Mouse (Mus musculus): ENCODE data around the gene Coq8a. TPM values are rescaled to one million over a fixed set of nuclear protein-coding genes. Genes with fewer than 3 reads are reported as not detected.

The Coq8a gene
- polyA plus RNA-seq, 1 experiment from 2014 or later: 10.4 TPM

DNA sequence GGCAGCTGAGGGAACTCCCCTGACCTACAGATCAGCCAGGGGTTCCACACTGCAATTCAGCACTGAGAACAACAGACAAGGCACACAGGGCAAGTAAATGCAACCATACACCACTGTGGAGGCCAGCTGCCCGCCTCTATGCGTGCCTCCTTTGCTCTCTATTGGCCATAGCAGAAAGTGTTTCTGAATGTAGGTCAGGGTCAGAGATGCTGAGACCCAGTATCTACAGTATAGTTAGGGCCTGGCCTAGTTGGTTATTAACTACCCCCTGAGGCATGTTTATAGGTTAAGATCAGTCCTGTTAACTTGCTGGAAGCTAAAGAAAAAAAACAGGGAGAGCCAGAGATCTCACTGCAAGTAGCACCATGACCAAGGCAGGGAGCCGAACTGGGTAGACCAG lies 16.7 kb downstream of the Coq8a start:
- Histone ChIP-seq H3K36me3 (ENCODE audit: control insufficient read depth, insufficient read depth, low read length) (no peaks in the 10 kb centered on the region), H3K9me3 (ENCODE audit: control insufficient read depth, low read length) (no peaks in the 10 kb centered on the region), H3K27ac (ENCODE audit: low read depth, low read length) (no peak overlapping the region), H3K4me1 (ENCODE audit: control insufficient read depth, insufficient read depth, low read length) (no peaks in the 10 kb centered on the region), H3K4me3 (ENCODE audit: low read length) (no peak overlapping the region), H3K4me2 (replicated peaks; ENCODE audit: low read depth, low read length) (no peak overlapping the region), H3K9ac (ENCODE audit: low read depth, low read length) (no peak overlapping the region), H3K27me3 (ENCODE audit: control insufficient read depth, insufficient read depth, low read length) (no peaks in the 10 kb centered on the region)
- no peak for ATAC-seq (ENCODE audit: low FRiP score, low TSS enrichment)
- WGBS: 65% methylated on average over 3 of the region's 3 CpGs

DNA sequence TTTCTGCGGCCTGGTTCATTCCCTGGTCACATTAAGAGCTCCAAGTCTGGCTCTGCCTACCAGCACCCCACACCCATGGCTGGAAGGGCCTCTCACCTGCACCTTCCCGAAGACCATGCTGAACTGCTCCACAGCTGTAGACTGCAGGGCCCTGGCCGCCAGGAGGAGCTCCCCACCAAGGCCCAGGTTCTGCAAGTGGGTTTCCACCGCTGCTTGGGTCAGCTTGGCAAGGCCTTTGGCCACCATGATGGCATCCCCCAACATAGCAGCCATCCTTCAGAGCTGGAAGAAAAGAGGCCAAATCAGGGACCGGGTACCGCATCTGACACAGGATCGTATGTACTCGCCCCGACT lies 17.5 kb downstream of the Coq8a start:
- H3K36me3 ChIP-seq (ENCODE audit: control insufficient read depth, insufficient read depth, low read length): no peaks in the 10 kb centered on the region
- H3K4me3 ChIP-seq (ENCODE audit: low read length): no peak overlapping the region
- ATAC-seq (ENCODE audit: low FRiP score, low TSS enrichment): no peak
- no peak overlapping the region for H3K27ac ChIP-seq (ENCODE audit: low read depth, low read length)
- 89% methylated on average over 9 of the region's 9 CpGs for WGBS
- H3K4me1 ChIP-seq (ENCODE audit: control insufficient read depth, insufficient read depth, low read length): no peaks in the 10 kb centered on the region
- no peaks in the 10 kb centered on the region for H3K9me3 ChIP-seq (ENCODE audit: control insufficient read depth, low read length)
- no peak overlapping the region for H3K4me2 ChIP-seq (replicated peaks; ENCODE audit: low read depth, low read length)
- H3K9ac ChIP-seq (ENCODE audit: low read depth, low read length): no peak overlapping the region
- no peaks in the 10 kb centered on the region for H3K27me3 ChIP-seq (ENCODE audit: control insufficient read depth, insufficient read depth, low read length)

DNA sequence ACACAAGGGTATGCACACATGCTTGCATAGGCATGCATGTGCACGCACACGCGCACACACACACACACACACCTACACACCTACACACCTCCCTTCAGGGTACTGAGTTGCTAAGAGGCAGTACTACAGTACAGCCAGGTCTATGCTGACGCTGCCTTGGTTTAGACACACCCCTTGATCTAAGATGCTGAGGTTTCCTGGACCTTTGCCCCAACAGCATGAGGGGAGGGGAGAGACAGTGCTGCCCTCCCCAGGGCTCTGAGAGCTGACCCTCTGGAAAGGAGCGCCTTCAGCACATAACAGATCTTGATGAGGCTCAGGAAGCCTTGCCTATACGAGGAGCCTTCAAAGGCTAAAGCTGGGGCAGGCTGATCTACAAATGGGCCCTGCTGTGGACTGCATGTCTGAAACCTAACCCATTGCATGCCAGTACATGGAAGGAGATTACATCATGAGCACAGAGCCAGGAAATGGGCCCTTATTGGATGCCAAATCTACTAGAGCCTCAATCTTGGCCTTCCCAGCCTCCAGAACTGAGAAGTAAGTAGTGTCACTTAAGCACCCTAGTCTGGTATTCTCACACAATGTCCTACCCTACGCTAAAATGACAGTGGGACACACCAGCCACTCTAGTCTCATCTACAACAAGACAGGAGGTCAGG lies 18.0 kb downstream of the Coq8a start:
- WGBS: 80% methylated on average over 7 of the region's 7 CpGs
- Histone ChIP-seq H3K27ac (ENCODE audit: low read depth, low read length) (no peak overlapping the region), H3K4me2 (replicated peaks; ENCODE audit: low read depth, low read length) (no peak overlapping the region), H3K4me3 (ENCODE audit: low read length) (no peak overlapping the region), H3K27me3 (ENCODE audit: control insufficient read depth, insufficient read depth, low read length) (no peaks in the 10 kb centered on the region), H3K9ac (ENCODE audit: low read depth, low read length) (no peak overlapping the region), H3K36me3 (ENCODE audit: control insufficient read depth, insufficient read depth, low read length) (no peaks in the 10 kb centered on the region), H3K9me3 (ENCODE audit: control insufficient read depth, low read length) (no peaks in the 10 kb centered on the region), H3K4me1 (ENCODE audit: control insufficient read depth, insufficient read depth, low read length) (no peaks in the 10 kb centered on the region)
- no peak for ATAC-seq (ENCODE audit: low FRiP score, low TSS enrichment)

DNA sequence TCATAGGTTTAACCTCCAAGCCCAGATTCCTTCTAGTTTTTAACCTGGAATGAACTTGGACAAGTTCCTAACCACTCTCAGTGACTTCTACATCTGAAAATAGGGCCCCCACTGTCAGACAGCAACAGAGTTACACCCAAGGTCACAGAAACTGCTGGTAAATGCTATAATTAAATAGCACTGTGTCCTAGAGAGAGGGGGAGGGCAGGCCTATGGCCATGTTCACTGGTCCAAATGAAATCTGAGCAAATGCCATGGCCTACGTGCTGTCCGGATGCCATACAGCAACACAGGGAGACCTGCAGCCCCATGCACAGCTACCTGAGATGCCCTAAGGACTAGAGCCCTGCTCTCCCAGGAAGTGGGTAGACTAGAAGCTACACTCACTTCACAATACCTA lies 19.6 kb downstream of the Coq8a start:
- Histone ChIP-seq H3K4me1 (ENCODE audit: control insufficient read depth, insufficient read depth, low read length) (no peaks in the 10 kb centered on the region), H3K27me3 (ENCODE audit: control insufficient read depth, insufficient read depth, low read length) (no peaks in the 10 kb centered on the region), H3K36me3 (ENCODE audit: control insufficient read depth, insufficient read depth, low read length) (no peaks in the 10 kb centered on the region), H3K4me3 (ENCODE audit: low read length) (no peak overlapping the region), H3K4me2 (replicated peaks; ENCODE audit: low read depth, low read length) (no peak overlapping the region), H3K9me3 (ENCODE audit: control insufficient read depth, low read length) (no peaks in the 10 kb centered on the region), H3K9ac (ENCODE audit: low read depth, low read length) (no peak overlapping the region), H3K27ac (ENCODE audit: low read depth, low read length) (no peak overlapping the region)
- no peak for ATAC-seq (ENCODE audit: low FRiP score, low TSS enrichment)
- WGBS: 76% methylated on average over 2 of the region's 2 CpGs

DNA sequence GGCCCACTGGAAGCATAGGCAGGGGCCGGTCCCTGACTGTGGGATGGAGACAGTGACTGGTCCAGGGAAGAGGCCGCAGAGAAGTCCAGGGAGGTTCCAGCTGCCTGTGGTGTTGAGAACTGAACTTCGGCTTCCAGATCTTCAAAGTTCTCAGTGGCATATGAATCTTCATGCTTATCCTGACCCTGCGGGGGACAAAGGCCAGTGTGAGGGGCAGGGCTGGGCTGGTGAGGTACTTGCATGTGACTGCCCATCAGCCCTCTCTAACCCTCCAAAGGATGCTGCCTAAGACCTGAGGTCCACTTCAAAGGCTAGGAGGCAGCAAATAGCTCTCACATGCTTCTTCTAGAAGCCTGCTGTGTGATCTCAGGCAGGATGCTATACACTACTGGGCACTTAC lies 20.3 kb downstream of the Coq8a start:
- H3K9ac ChIP-seq (ENCODE audit: low read depth, low read length): no peak overlapping the region
- H3K4me3 ChIP-seq (ENCODE audit: low read length): no peak overlapping the region
- 92% methylated on average over 4 of the region's 4 CpGs for WGBS
- H3K4me1 ChIP-seq (ENCODE audit: control insufficient read depth, insufficient read depth, low read length): no peaks in the 10 kb centered on the region
- ATAC-seq (ENCODE audit: low FRiP score, low TSS enrichment): no peak
- H3K9me3 ChIP-seq (ENCODE audit: control insufficient read depth, low read length): no peaks in the 10 kb centered on the region
- H3K27me3 ChIP-seq (ENCODE audit: control insufficient read depth, insufficient read depth, low read length): no peaks in the 10 kb centered on the region
- no peak overlapping the region for H3K27ac ChIP-seq (ENCODE audit: low read depth, low read length)
- H3K36me3 ChIP-seq (ENCODE audit: control insufficient read depth, insufficient read depth, low read length): no peaks in the 10 kb centered on the region
- no peak overlapping the region for H3K4me2 ChIP-seq (replicated peaks; ENCODE audit: low read depth, low read length)

DNA sequence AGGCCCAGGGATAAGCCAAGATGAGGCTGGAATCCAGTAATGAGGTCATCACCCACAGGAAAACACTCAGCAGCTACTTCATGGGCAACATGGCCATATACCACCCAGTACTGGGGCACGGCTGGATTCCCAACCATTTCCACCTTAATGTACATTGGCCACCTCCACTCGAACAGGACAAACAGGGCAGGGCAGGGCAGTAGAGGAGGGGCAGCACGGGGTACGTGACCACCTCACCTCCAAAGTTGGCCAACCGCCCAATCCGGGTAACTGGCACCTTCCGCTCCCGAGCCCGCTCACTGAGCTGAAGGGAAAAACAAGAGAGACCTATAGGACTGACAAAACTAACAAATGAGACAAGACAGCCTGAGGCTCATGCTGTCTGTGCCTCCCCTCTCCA lies 21.1 kb downstream of the Coq8a start:
- Histone ChIP-seq H3K27me3 (ENCODE audit: control insufficient read depth, insufficient read depth, low read length) (no peaks in the 10 kb centered on the region), H3K4me1 (ENCODE audit: control insufficient read depth, insufficient read depth, low read length) (no peaks in the 10 kb centered on the region)
- ATAC-seq (ENCODE audit: low FRiP score, low TSS enrichment): no peak

DNA sequence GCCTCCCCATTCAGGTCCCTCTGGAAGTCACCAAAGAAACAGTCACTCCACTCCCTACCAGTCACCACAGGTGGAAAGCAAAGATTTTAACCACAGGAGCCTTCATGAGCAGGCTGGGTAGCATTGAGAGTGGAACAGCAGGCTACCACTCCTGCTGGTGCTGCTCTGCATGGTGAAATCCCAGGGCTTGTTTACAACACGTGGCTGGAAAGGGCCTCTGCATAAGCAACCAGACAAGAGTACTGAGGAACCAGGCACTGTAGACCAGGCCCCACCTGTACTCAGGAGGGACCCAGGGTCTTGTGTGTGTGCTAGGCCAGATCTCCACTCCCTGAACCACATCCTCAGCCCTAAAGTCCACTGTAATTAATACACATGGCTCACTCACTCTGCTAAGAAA lies 22.6 kb downstream of the Coq8a start:
- ATAC-seq (ENCODE audit: low FRiP score, low TSS enrichment): no peak
- H3K4me3 ChIP-seq (ENCODE audit: low read length): no peak overlapping the region
- 23% methylated on average over 1 of the region's 1 CpGs for WGBS
- no peaks in the 10 kb centered on the region for H3K36me3 ChIP-seq (ENCODE audit: control insufficient read depth, insufficient read depth, low read length)
- no peaks in the 10 kb centered on the region for H3K4me1 ChIP-seq (ENCODE audit: control insufficient read depth, insufficient read depth, low read length)
- H3K9me3 ChIP-seq (ENCODE audit: control insufficient read depth, low read length): no peaks in the 10 kb centered on the region
- H3K4me2 ChIP-seq (replicated peaks; ENCODE audit: low read depth, low read length): no peak overlapping the region
- no peaks in the 10 kb centered on the region for H3K27me3 ChIP-seq (ENCODE audit: control insufficient read depth, insufficient read depth, low read length)
- no peak overlapping the region for H3K27ac ChIP-seq (ENCODE audit: low read depth, low read length)
- no peak overlapping the region for H3K9ac ChIP-seq (ENCODE audit: low read depth, low read length)

More for the DNA sequence above, 21.1 kb downstream of the Coq8a start:
- H3K9ac ChIP-seq (ENCODE audit: low read depth, low read length): no peak overlapping the region
- no peak overlapping the region for H3K4me2 ChIP-seq (replicated peaks; ENCODE audit: low read depth, low read length)
- no peaks in the 10 kb centered on the region for H3K9me3 ChIP-seq (ENCODE audit: control insufficient read depth, low read length)
- no peak overlapping the region for H3K27ac ChIP-seq (ENCODE audit: low read depth, low read length)
- H3K36me3 ChIP-seq (ENCODE audit: control insufficient read depth, insufficient read depth, low read length): no peaks in the 10 kb centered on the region
- WGBS: 93% methylated on average over 9 of the region's 9 CpGs
- no peak overlapping the region for H3K4me3 ChIP-seq (ENCODE audit: low read length)

DNA sequence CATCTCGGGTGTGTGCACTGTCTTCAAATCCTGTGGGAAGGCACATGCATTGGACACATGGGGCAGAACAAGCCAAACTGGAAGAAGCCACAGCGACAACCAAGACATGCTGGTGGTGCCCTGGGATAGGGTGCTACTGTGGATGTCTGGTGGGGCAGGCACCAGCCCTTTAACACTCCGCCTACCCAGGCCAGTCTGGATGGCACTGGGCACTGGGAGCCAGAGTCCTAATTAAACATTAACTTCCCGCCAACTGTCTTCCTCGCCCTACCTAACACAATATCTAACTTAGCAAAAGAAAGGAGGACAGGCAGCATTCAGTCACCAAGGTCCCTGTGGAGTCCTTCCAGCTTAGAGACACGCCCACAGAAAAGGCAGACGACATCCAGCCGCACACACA lies 23.8 kb downstream of the Coq8a start:
- H3K9me3 ChIP-seq (ENCODE audit: control insufficient read depth, low read length): no peaks in the 10 kb centered on the region
- WGBS: 54% methylated on average over 8 of the region's 8 CpGs
- no peak overlapping the region for H3K4me2 ChIP-seq (replicated peaks; ENCODE audit: low read depth, low read length)
- H3K4me3 ChIP-seq (ENCODE audit: low read length): no peak overlapping the region
- no peak overlapping the region for H3K27ac ChIP-seq (ENCODE audit: low read depth, low read length)
- no peaks in the 10 kb centered on the region for H3K36me3 ChIP-seq (ENCODE audit: control insufficient read depth, insufficient read depth, low read length)
- no peaks in the 10 kb centered on the region for H3K4me1 ChIP-seq (ENCODE audit: control insufficient read depth, insufficient read depth, low read length)
- H3K27me3 ChIP-seq (ENCODE audit: control insufficient read depth, insufficient read depth, low read length): no peaks in the 10 kb centered on the region
- ATAC-seq (ENCODE audit: low FRiP score, low TSS enrichment): peak; percentile 18; the same call in 1 of the 2 replicates
- H3K9ac ChIP-seq (ENCODE audit: low read depth, low read length): no peak overlapping the region

DNA sequence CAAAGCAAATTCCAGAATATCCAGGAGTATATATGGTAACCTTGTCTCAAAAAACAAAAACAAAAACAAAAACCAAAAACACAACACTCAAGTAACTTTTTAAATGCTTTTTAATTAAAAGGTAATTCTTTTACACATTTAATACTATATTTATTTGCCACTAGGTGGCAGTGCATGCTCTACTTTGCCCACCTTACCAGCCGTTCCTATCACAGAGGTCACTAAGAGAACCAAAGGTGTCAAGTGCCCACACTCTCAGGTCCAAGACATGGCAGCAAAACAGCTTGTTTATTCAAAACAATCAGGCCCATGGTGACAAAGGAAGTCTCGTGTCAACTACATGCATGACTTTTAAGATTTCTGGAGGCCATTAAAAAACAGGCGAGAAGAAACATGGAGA lies 24.2 kb downstream of the Coq8a start:
- no peak overlapping the region for H3K4me2 ChIP-seq (replicated peaks; ENCODE audit: low read depth, low read length)
- H3K9ac ChIP-seq (ENCODE audit: low read depth, low read length): no peak overlapping the region
- H3K4me3 ChIP-seq (ENCODE audit: low read length): no peak overlapping the region
- H3K4me1 ChIP-seq (ENCODE audit: control insufficient read depth, insufficient read depth, low read length): no peaks in the 10 kb centered on the region
- no peak for ATAC-seq (ENCODE audit: low FRiP score, low TSS enrichment)
- H3K27ac ChIP-seq (ENCODE audit: low read depth, low read length): no peak overlapping the region
- no peaks in the 10 kb centered on the region for H3K36me3 ChIP-seq (ENCODE audit: control insufficient read depth, insufficient read depth, low read length)
- WGBS: 29% methylated on average over 3 of the region's 3 CpGs
- no peaks in the 10 kb centered on the region for H3K9me3 ChIP-seq (ENCODE audit: control insufficient read depth, low read length)
- H3K27me3 ChIP-seq (ENCODE audit: control insufficient read depth, insufficient read depth, low read length): no peaks in the 10 kb centered on the region

All from kidney, embryonic 14.5 days (tissue).